Mouse (Mus musculus) lung, embryonic 14.5 days (tissue): ENCODE measurements around the gene 4931428F04Rik. TPM values are rescaled to one million over a fixed set of nuclear protein-coding genes. Genes with fewer than 3 reads are reported as not detected.

ENCODE experiments used
- ATAC-seq: fragments of 200-750 bp; cut with Nextera tagmentation; 2 replicates; pipeline ENCODE4 v1.8.0; 2017; ENCODE audit warnings: mild to moderate bottlenecking, moderate TSS enrichment, moderate library complexity; ENCODE audit not compliant: insufficient read depth
- DNase-seq: peaks from one replicate; pipeline ENCODE4 v3.0.0-alpha.2; 2015
- H3K27ac ChIP-seq: fragments of 300-500 bp; sonication (generic); 2 replicates; pipeline ENCODE4 v1.5.1; 2014; ENCODE audit warnings: low read depth, mild to moderate bottlenecking, moderate library complexity
- H3K27me3 ChIP-seq: fragments of 300-500 bp; sonication (generic); 2 replicates; pipeline ENCODE4 v1.6.1; 2014; ENCODE audit warnings: low read length, control low read depth; ENCODE audit not compliant: insufficient read depth
- H3K36me3 ChIP-seq: fragments of 300-500 bp; sonication (generic); 2 replicates; pipeline ENCODE4 v1.6.1; 2014; ENCODE audit warnings: control low read depth; ENCODE audit not compliant: insufficient read depth
- H3K4me1 ChIP-seq: fragments of 300-500 bp; sonication (generic); 2 replicates; pipeline ENCODE4 v1.6.1; 2014; ENCODE audit warnings: antibody characterized with exemption, control low read depth; ENCODE audit not compliant: insufficient read depth
- H3K4me2 ChIP-seq: fragments of 300-500 bp; sonication (generic); 2 replicates; pipeline ENCODE4 v1.6.1; 2014; ENCODE audit warnings: mild to moderate bottlenecking
- H3K4me3 ChIP-seq: fragments of 300-500 bp; sonication (generic); 2 replicates; pipeline ENCODE4 v1.5.1; 2014; ENCODE audit warnings: low read depth, low read length
- H3K9ac ChIP-seq: fragments of 300-500 bp; sonication (generic); 2 replicates; pipeline ENCODE4 v1.6.1; 2014
- H3K9me3 ChIP-seq: fragments of 300-500 bp; sonication (generic); 2 replicates; pipeline ENCODE4 v1.6.1; 2016; ENCODE audit warnings: low read depth, low read length, control low read depth
- CTCF ChIP-seq: IDR thresholded peaks from 2 replicates; pipeline ENCODE4 v1.5.1; 2016; ENCODE audit warnings: antibody characterized with exemption, low read depth
- WGBS: fragments of 180-500 bp; shearing (Covaris S2); extraction: QIAGEN DNeasy Blood & Tissue Kit; methylation state at CpG from one replicate; pipeline ENCODE4 v1.1.7; 2014; 5-methylcytosine and 5-hydroxymethylcytosine counted together
- polyA plus RNA-seq: library from polyadenylated mRNA; unstranded; fragments of >200 nt; fragmentation: Nextera tagmentation; extraction: Ambion mirVana; gene quantifications from 2 replicates; pipeline ENCODE4 v1.2.1, GENCODE M21; 2014

Gene 4931428F04Rik
- polyA plus RNA-seq, 1 experiment from 2014 or later = 9.0 TPM

GRCm38 (mm10) chr8:105285514-105285913 is 4.2 kb downstream of the 4931428F04Rik start:
- peaks cover 9% of the 10 kb centered on the region for H3K27me3 ChIP-seq
- ATAC-seq (no peak), DNase-seq (no peak)
- WGBS = 44% methylated on average over 12 of the region's 12 CpGs
- no peak for TF ChIP-seq CTCF
- H3K36me3 ChIP-seq = peaks cover 11% of the 10 kb centered on the region; the same call in 1 of the 2 replicates
- H3K4me1 ChIP-seq = no peaks in the 10 kb centered on the region; the same call in 1 of the 2 replicates
- H3K9me3 ChIP-seq = no peaks in the 10 kb centered on the region
- no peak overlapping the region for H3K4me3 ChIP-seq
- H3K4me2 ChIP-seq = no peak overlapping the region
- H3K9ac ChIP-seq = no peak overlapping the region
- H3K27ac ChIP-seq = no peak overlapping the region

- Histone ChIP-seq H3K9me3 (no peaks in the 10 kb centered on the region), H3K9ac (no peak overlapping the region), H3K27ac (no peak overlapping the region), H3K4me1 (peaks cover 3% of the 10 kb centered on the region), H3K27me3 (peaks cover 23% of the 10 kb centered on the region), H3K4me3 (no peak overlapping the region), H3K4me2 (no peak overlapping the region), H3K36me3 (peaks cover 13% of the 10 kb centered on the region; the same call in 1 of the 2 replicates)
- 32% methylated on average over 23 of the region's 23 CpGs for WGBS
- TF ChIP-seq CTCF = peak; percentile 92
- ATAC-seq (peak; percentile 29), DNase-seq (peak; percentile 81)
These were observed 6.6 kb downstream of the 4931428F04Rik start for GRCm38 (mm10) chr8:105283074-105283473.

- no peak for TF ChIP-seq CTCF
- no peak overlapping the region for H3K27ac ChIP-seq
- H3K36me3 ChIP-seq = peaks cover 13% of the 10 kb centered on the region; the same call in 1 of the 2 replicates
- peaks cover 3% of the 10 kb centered on the region; the same call in 1 of the 2 replicates for H3K4me1 ChIP-seq
- no peak for ATAC-seq
- DNase-seq = no peak
- no peak overlapping the region for H3K4me3 ChIP-seq
- no peaks in the 10 kb centered on the region for H3K9me3 ChIP-seq
- peaks cover 32% of the 10 kb centered on the region for H3K27me3 ChIP-seq
- H3K9ac ChIP-seq = no peak overlapping the region
- H3K4me2 ChIP-seq = no peak overlapping the region
- WGBS = 77% methylated on average over 4 of the region's 4 CpGs
These were observed 7.4 kb downstream of the 4931428F04Rik start for GRCm38 (mm10) chr8:105282239-105282638.

DNA sequence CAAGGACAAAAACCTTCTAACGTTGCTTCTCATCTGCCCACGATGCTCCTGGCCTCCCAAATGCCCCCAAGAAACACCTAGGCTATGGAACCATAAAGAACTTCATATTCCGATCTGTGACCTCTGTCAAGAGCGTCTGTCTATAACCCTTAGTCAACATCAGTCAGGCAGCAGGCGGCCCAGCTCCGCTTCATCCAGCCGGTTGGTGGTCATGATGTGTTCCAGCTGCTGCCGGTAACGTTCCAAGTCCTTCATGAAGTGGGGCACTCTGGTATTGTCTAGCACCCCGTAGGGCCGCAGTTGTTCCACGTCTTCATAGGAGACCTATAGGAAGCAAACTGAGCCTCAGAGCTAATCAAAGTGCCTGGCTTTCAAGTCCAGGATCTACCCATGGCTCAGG is 7.8 kb downstream of the 4931428F04Rik start:
- peaks cover 3% of the 10 kb centered on the region; the same call in 1 of the 2 replicates for H3K4me1 ChIP-seq
- WGBS = 51% methylated on average over 12 of the region's 12 CpGs
- H3K27ac ChIP-seq = no peak overlapping the region
- no peak for TF ChIP-seq CTCF
- H3K36me3 ChIP-seq = peaks cover 13% of the 10 kb centered on the region; the same call in 1 of the 2 replicates
- no peaks in the 10 kb centered on the region for H3K9me3 ChIP-seq
- peak; percentile 83 for DNase-seq
- ATAC-seq = peak; percentile 25; the same call in 1 of the 2 replicates
- peaks cover 36% of the 10 kb centered on the region for H3K27me3 ChIP-seq
- H3K9ac ChIP-seq = no peak overlapping the region
- H3K4me2 ChIP-seq = no peak overlapping the region
- no peak overlapping the region for H3K4me3 ChIP-seq

- Histone ChIP-seq H3K9ac (no peak overlapping the region), H3K9me3 (no peaks in the 10 kb centered on the region), H3K27ac (no peak overlapping the region), H3K4me2 (no peak overlapping the region), H3K4me3 (no peak overlapping the region), H3K27me3 (peaks cover 49% of the 10 kb centered on the region), H3K4me1 (peaks cover 3% of the 10 kb centered on the region; the same call in 1 of the 2 replicates), H3K36me3 (peaks cover 13% of the 10 kb centered on the region; the same call in 1 of the 2 replicates)
- DNase-seq = no peak
- WGBS = 72% methylated on average over 3 of the region's 3 CpGs
- no peak for TF ChIP-seq CTCF
- ATAC-seq = no peak
These were observed 9.1 kb downstream of the 4931428F04Rik start for GRCm38 (mm10) chr8:105280567-105280966.

DNA sequence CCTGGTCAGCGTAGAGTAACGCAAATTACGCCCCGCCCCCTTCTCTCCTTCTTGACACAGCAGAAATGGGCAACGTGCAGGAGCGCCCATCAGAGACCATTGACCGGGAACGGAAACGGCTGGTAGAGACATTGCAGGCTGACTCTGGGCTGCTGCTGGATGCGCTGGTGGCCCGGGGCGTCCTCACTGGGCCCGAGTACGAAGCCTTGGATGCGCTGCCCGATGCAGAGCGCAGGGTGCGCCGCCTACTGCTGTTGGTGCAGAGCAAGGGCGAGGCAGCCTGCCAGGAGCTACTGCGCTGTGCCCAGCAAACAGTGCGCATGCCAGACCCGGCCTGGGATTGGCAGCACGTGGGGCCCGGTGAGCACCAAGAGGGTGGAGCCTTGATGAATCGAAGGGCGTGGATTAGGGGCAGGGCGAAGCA is 10.7 kb downstream of the 4931428F04Rik start:
- H3K27ac ChIP-seq = no peak overlapping the region
- H3K4me2 ChIP-seq = peak overlapping the region; percentile 47
- peaks cover 3% of the 10 kb centered on the region; the same call in 1 of the 2 replicates for H3K4me1 ChIP-seq
- peaks cover 13% of the 10 kb centered on the region; the same call in 1 of the 2 replicates for H3K36me3 ChIP-seq
- peaks cover 65% of the 10 kb centered on the region for H3K27me3 ChIP-seq
- H3K9ac ChIP-seq = no peak overlapping the region
- peak; percentile 45; the same call in 1 of the 2 replicates for TF ChIP-seq CTCF
- ATAC-seq = peak; percentile 50
- 6% methylated on average over 28 of the region's 28 CpGs for WGBS
- H3K9me3 ChIP-seq = no peaks in the 10 kb centered on the region
- DNase-seq = peak; percentile 71
- H3K4me3 ChIP-seq = peak overlapping the region; percentile 23; the same call in 1 of the 2 replicates

GRCm38 (mm10) chr8:105276292-105277120 is 13.2 kb downstream of the 4931428F04Rik start:
- peaks cover 5% of the 10 kb centered on the region; the same call in 1 of the 2 replicates for H3K36me3 ChIP-seq
- ATAC-seq (peak; percentile 54), DNase-seq (peak; percentile 66)
- H3K27me3 ChIP-seq = peaks cover 80% of the 10 kb centered on the region
- peak overlapping the region; percentile 39 for H3K4me3 ChIP-seq
- no peaks in the 10 kb centered on the region for H3K9me3 ChIP-seq
- H3K4me1 ChIP-seq = peaks cover 3% of the 10 kb centered on the region; the same call in 1 of the 2 replicates
- no peak overlapping the region for H3K27ac ChIP-seq
- peak overlapping the region; percentile 28; the same call in 1 of the 2 replicates for H3K9ac ChIP-seq
- peak overlapping the region; percentile 77 for H3K4me2 ChIP-seq
- 3% methylated on average over 30 of the region's 30 CpGs for WGBS
- TF ChIP-seq CTCF = no peak
